Mouse (Mus musculus) lung, postnatal 0 days (tissue): ENCODE results near the gene Ccdc155.

Experiments
- CTCF ChIP-seq: IDR thresholded peaks from 2 replicates; pipeline ENCODE4 v1.5.1; 2016; ENCODE audit warnings: antibody characterized with exemption, mild to moderate bottlenecking
- EP300 ChIP-seq: IDR thresholded peaks from 2 replicates; pipeline ENCODE4 v1.6.1; 2016; ENCODE audit warnings: antibody characterized with exemption, mild to moderate bottlenecking, control low read depth

GRCm38 (mm10) chr7:45183672-45184071, 21.0 kb downstream of the Ccdc155 start:
- no peak for TF ChIP-seq CTCF
- no peak for TF ChIP-seq EP300
